Mouse (Mus musculus): ENCODE results near the gene Nav2. TPM values are rescaled to one million over a fixed set of nuclear protein-coding genes. Genes with fewer than 3 reads are reported as not detected.

Gene Nav2
- polyA plus RNA-seq, 1 experiment from 2014 or later, result 28.1 TPM

DNA sequence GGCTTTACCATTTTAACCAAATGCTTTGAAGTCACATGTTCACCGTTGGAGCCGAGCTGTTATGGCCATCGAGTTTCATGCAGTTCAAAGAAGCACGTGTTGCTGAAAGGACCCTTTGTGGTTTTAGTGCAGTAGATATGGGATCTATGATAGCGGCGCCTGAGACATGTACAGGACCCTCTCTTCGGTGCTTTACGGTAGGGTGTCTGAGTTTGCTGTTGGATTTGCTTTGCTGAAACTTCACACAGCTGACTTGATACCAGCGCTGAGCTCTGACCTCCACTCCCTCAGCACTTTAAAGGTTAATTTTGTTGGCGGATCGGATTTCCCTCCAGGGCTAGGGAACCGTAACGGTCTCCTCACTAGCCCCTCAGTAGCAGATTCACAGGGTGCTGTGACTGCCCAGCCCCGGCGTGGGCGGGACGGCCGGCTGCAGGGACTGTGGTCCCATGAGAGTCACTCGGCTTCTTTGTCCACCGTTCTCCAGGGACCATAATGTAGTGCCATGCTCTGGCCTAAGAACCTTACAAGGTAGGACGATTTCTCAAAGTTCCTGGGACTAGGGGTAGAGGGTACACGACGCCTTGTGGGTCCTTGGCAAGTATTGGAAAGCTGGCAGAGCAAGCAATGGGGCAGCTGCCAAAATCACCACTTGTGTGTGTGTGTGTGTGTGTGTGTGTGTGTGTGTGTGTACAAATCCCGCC is 614.0 kb downstream of the Nav2 start:
- 1% methylated on average over 24 of the region's 24 CpGs for WGBS
- H3K4me1 ChIP-seq (replicated peaks), result peaks cover 59% of the 10 kb centered on the region
- H3K27me3 ChIP-seq (replicated peaks), result no peaks in the 10 kb centered on the region
- peak overlapping the region; percentile 76 for H3K9ac ChIP-seq
- H3K9me3 ChIP-seq (replicated peaks), result no peaks in the 10 kb centered on the region
- H3K27ac ChIP-seq (ENCODE audit: poor library complexity, severe bottlenecking), result peak overlapping the region; percentile 93
- peak overlapping the region; percentile 52 for H3K4me3 ChIP-seq
- ATAC-seq (ENCODE audit: insufficient number of reproducible peaks, low FRiP score), result peak; percentile 73
- no peaks in the 10 kb centered on the region for H3K36me3 ChIP-seq
- peak overlapping the region; percentile 73 for H3K4me2 ChIP-seq

DNA sequence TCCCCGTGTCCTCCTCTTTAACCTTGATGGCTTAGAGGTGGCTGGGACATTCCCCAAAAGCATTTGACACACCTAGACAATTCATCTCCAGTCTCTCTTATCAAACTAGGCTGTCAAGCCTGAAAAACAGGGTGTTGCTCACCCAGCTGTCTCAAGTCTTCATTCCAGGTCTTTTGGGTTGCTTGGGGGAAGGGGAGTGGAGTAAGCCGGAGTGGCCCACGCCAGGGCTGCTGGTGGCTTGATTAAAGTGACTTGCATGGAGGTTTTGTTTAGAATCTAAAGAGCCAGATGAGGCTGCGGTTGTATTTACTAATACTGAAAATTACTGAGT is 614.6 kb downstream of the Nav2 start:
- WGBS, result 15% methylated on average over 4 of the region's 4 CpGs
- H3K4me1 ChIP-seq (replicated peaks), result peaks cover 63% of the 10 kb centered on the region
- peak overlapping the region; percentile 93 for H3K27ac ChIP-seq (ENCODE audit: poor library complexity, severe bottlenecking)

GRCm38 (mm10) chr7:49523729-49524128 is 615.2 kb downstream of the Nav2 start:
- peak overlapping the region; percentile 93 for H3K27ac ChIP-seq (ENCODE audit: poor library complexity, severe bottlenecking)
- H3K4me3 ChIP-seq, result peak overlapping the region; percentile 52
- peak overlapping the region; percentile 73 for H3K4me2 ChIP-seq
- peaks cover 67% of the 10 kb centered on the region for H3K4me1 ChIP-seq (replicated peaks)
- no peaks in the 10 kb centered on the region for H3K36me3 ChIP-seq
- H3K9me3 ChIP-seq (replicated peaks), result no peaks in the 10 kb centered on the region
- no peak for ATAC-seq (ENCODE audit: insufficient number of reproducible peaks, low FRiP score)
- peak overlapping the region; percentile 76 for H3K9ac ChIP-seq
- H3K27me3 ChIP-seq (replicated peaks), result no peaks in the 10 kb centered on the region
- WGBS, result 18% methylated on average over 5 of the region's 5 CpGs

More for the DNA sequence above, 614.6 kb downstream of the Nav2 start:
- no peaks in the 10 kb centered on the region for H3K27me3 ChIP-seq (replicated peaks)
- H3K36me3 ChIP-seq, result no peaks in the 10 kb centered on the region
- no peaks in the 10 kb centered on the region for H3K9me3 ChIP-seq (replicated peaks)
- peak overlapping the region; percentile 73 for H3K4me2 ChIP-seq
- H3K4me3 ChIP-seq, result peak overlapping the region; percentile 52
- peak overlapping the region; percentile 76 for H3K9ac ChIP-seq
- no peak; the same call in 1 of the 2 replicates for ATAC-seq (ENCODE audit: insufficient number of reproducible peaks, low FRiP score)

DNA sequence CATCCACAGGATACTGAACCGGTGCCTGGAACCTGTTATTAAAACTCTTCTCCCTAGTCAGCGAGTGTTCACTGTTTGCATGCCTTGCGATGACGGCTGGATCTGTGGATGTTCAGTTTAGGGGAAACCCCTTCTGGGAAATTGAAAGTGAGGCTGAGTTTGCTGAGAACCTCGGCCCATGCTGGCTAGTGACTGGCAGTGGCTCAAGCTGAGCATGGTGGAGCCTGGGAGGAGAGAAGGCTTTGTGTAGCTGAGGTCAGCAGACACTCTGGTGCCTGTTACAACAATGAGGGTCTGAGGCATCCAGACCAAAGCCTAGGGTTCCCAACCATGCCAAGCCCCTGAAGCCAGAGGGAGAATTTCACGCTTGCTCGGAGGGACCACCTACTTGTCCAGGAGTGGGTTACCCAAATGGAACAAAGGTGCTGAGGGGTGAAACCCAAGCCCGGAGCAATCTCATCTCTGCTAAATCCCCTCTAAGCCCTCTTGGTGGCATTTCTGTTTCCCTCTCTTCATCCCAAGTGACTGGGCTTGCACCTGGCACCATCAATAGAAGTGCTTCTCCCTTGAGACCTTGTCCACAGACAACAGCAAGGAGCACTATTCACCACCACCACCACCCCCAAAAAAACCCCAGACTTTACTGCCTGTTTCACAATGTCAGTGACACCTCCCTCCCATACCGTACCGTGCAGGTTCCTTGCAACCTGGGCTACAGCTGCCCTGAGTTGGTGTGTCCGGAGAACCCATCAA is 617.0 kb downstream of the Nav2 start:
- H3K4me3 ChIP-seq, result peak overlapping the region; percentile 25
- peaks cover 62% of the 10 kb centered on the region for H3K4me1 ChIP-seq (replicated peaks)
- 52% methylated on average over 11 of the region's 11 CpGs for whole genome bisulfite sequencing
- H3K27me3 ChIP-seq (replicated peaks), result no peaks in the 10 kb centered on the region
- no peak for ATAC-seq (ENCODE audit: insufficient number of reproducible peaks, low FRiP score)
- peak overlapping the region; percentile 73 for H3K4me2 ChIP-seq
- H3K27ac ChIP-seq (ENCODE audit: poor library complexity, severe bottlenecking), result peak overlapping the region; percentile 71
- H3K9ac ChIP-seq, result peak overlapping the region; percentile 26
- no peaks in the 10 kb centered on the region for H3K9me3 ChIP-seq (replicated peaks)
- 0 out of 2 replicates have a peak, but pooled peaks cover 2% of the 10 kb centered on the region for H3K36me3 ChIP-seq

- H3K9me3 ChIP-seq (replicated peaks), result no peaks in the 10 kb centered on the region
- H3K27ac ChIP-seq (ENCODE audit: poor library complexity, severe bottlenecking), result peak overlapping the region; percentile 71; the same call in 1 of the 2 replicates
- H3K4me3 ChIP-seq, result no peak overlapping the region
- no peak overlapping the region for H3K9ac ChIP-seq
- peaks cover 56% of the 10 kb centered on the region for H3K4me1 ChIP-seq (replicated peaks)
- WGBS, result 73% methylated on average over 4 of the region's 4 CpGs
- H3K36me3 ChIP-seq, result 0 out of 2 replicates have a peak, but pooled peaks cover 2% of the 10 kb centered on the region
- H3K4me2 ChIP-seq, result peak overlapping the region; percentile 73
- H3K27me3 ChIP-seq (replicated peaks), result no peaks in the 10 kb centered on the region
- ATAC-seq (ENCODE audit: insufficient number of reproducible peaks, low FRiP score), result no peak
Measured at GRCm38 (mm10) chr7:49526101-49526499, 617.6 kb downstream of the Nav2 start.

DNA sequence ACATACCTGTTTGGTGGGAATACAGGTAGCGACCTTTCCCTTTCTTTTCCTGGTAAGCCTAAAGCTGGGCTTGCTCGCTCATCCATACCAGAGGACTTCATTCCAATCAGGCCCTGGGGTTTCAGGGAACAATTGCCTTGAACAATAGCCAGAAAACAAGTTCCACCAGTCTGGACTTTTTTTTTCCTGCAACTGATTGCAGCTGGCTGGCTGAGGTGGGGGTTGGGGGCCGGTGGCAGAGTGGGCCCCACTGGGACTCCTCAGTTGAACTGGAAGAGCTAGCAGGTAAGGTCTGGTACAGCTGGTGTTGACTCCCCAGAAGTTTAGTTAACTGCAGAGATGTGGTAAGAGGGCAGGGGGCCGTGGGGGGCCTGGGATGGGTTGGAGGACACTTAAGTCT is 619.0 kb downstream of the Nav2 start:
- Histone ChIP-seq H3K36me3 (0 out of 2 replicates have a peak, but pooled peaks cover 2% of the 10 kb centered on the region), H3K4me1 (replicated peaks) (peaks cover 43% of the 10 kb centered on the region), H3K27me3 (replicated peaks) (no peaks in the 10 kb centered on the region), H3K4me3 (no peak overlapping the region), H3K9ac (peak overlapping the region; percentile 57), H3K4me2 (peak overlapping the region; percentile 54), H3K9me3 (replicated peaks) (no peaks in the 10 kb centered on the region), H3K27ac (ENCODE audit: poor library complexity, severe bottlenecking) (peak overlapping the region; percentile 50)
- WGBS, result 19% methylated on average over 4 of the region's 4 CpGs
- ATAC-seq (ENCODE audit: insufficient number of reproducible peaks, low FRiP score), result no peak

DNA sequence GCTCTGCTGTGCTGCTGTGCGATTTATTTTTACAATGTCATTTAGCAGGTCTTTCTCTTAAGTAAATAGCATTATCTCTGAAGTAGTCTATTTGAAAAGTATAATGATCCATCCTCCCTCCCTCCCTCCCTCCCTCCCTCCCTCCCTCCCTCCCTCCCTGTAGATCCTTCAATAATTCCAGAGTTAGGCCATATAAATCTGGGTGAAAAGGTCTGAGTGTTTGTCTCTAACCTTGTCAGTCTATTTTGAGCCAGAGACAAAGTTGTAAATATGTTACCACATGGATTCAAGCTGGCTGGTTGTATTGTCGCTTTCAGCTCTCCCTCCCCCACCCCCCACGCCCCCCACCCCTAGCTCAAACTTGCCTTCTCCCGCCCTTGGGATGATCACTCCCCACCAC is 619.4 kb downstream of the Nav2 start:
- Histone ChIP-seq H3K4me2 (peak overlapping the region; percentile 54), H3K9ac (peak overlapping the region; percentile 57; the same call in 1 of the 2 replicates), H3K27ac (ENCODE audit: poor library complexity, severe bottlenecking) (peak overlapping the region; percentile 50), H3K9me3 (replicated peaks) (no peaks in the 10 kb centered on the region), H3K4me1 (replicated peaks) (peaks cover 43% of the 10 kb centered on the region), H3K27me3 (replicated peaks) (no peaks in the 10 kb centered on the region), H3K4me3 (no peak overlapping the region), H3K36me3 (0 out of 2 replicates have a peak, but pooled peaks cover 2% of the 10 kb centered on the region)
- ATAC-seq (ENCODE audit: insufficient number of reproducible peaks, low FRiP score), result no peak
- 23% methylated on average over 4 of the region's 4 CpGs for WGBS

DNA sequence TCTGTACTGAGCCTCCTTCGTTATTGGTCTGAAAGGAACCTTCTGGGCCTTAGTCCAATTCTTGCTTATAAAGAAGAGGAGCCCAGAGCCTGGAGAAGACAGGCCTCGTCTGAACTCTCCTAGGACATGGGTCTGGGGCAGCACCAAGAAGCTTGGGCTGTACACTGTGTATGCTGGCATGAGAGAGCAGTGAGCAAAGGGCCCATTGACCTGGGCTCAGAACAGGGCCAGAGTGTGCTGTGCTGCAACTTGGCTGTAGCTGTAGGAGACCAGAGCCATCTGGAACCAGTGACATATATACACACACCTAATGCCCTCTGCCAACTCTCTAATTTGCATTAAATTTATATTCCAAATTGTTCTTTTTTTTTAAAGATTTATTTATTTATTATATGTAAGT is 621.0 kb downstream of the Nav2 start:
- Histone ChIP-seq H3K4me1 (replicated peaks) (peaks cover 52% of the 10 kb centered on the region), H3K9me3 (replicated peaks) (no peaks in the 10 kb centered on the region), H3K27me3 (replicated peaks) (no peaks in the 10 kb centered on the region), H3K4me3 (no peak overlapping the region), H3K9ac (no peak overlapping the region), H3K27ac (ENCODE audit: poor library complexity, severe bottlenecking) (peak overlapping the region; percentile 18; the same call in 1 of the 2 replicates), H3K4me2 (no peak overlapping the region), H3K36me3 (0 out of 2 replicates have a peak, but pooled peaks cover 2% of the 10 kb centered on the region)
- no peak for ATAC-seq (ENCODE audit: insufficient number of reproducible peaks, low FRiP score)
- 78% methylated on average over 2 of the region's 2 CpGs for WGBS

- no peak for ATAC-seq (ENCODE audit: insufficient number of reproducible peaks, low FRiP score)
- Histone ChIP-seq H3K36me3 (peaks cover 19% of the 10 kb centered on the region), H3K4me1 (replicated peaks) (peaks cover 38% of the 10 kb centered on the region), H3K4me2 (no peak overlapping the region), H3K4me3 (no peak overlapping the region), H3K9me3 (replicated peaks) (no peaks in the 10 kb centered on the region), H3K9ac (no peak overlapping the region; the same call in 1 of the 2 replicates), H3K27me3 (replicated peaks) (no peaks in the 10 kb centered on the region), H3K27ac (ENCODE audit: poor library complexity, severe bottlenecking) (peak overlapping the region; percentile 93)
- WGBS, result 72% methylated on average over 8 of the region's 8 CpGs
Measured at GRCm38 (mm10) chr7:49533571-49533970, 625.1 kb downstream of the Nav2 start.

GRCm38 (mm10) chr7:49534208-49534607 is 625.7 kb downstream of the Nav2 start:
- 42% methylated on average over 6 of the region's 6 CpGs for WGBS
- H3K4me1 ChIP-seq (replicated peaks), result peaks cover 39% of the 10 kb centered on the region
- no peak overlapping the region; the same call in 1 of the 2 replicates for H3K9ac ChIP-seq
- no peaks in the 10 kb centered on the region for H3K9me3 ChIP-seq (replicated peaks)
- H3K27ac ChIP-seq (ENCODE audit: poor library complexity, severe bottlenecking), result peak overlapping the region; percentile 93
- H3K36me3 ChIP-seq, result peaks cover 20% of the 10 kb centered on the region
- H3K4me3 ChIP-seq, result no peak overlapping the region
- ATAC-seq (ENCODE audit: insufficient number of reproducible peaks, low FRiP score), result peak; percentile 46; the same call in 1 of the 2 replicates
- H3K4me2 ChIP-seq, result no peak overlapping the region
- no peaks in the 10 kb centered on the region for H3K27me3 ChIP-seq (replicated peaks)

GRCm38 (mm10) chr7:49538360-49538759 is 629.8 kb downstream of the Nav2 start:
- Histone ChIP-seq H3K4me3 (no peak overlapping the region), H3K27ac (ENCODE audit: poor library complexity, severe bottlenecking) (no peak overlapping the region), H3K27me3 (replicated peaks) (no peaks in the 10 kb centered on the region), H3K9ac (no peak overlapping the region), H3K4me1 (replicated peaks) (peaks cover 63% of the 10 kb centered on the region), H3K4me2 (no peak overlapping the region), H3K36me3 (peaks cover 29% of the 10 kb centered on the region), H3K9me3 (replicated peaks) (no peaks in the 10 kb centered on the region)
- 66% methylated on average over 5 of the region's 5 CpGs for WGBS
- no peak for ATAC-seq (ENCODE audit: insufficient number of reproducible peaks, low FRiP score)
